Mouse (Mus musculus) liver, embryonic 16.5 days (tissue): Measurements from ENCODE around the gene Hoxd11. TPM values are rescaled to one million over a fixed set of nuclear protein-coding genes. Genes with fewer than 3 reads are reported as not detected.
A peak's percentile ranks its signal among the peaks of the same experiment; 100 is the strongest.

ENCODE experiments used
- ATAC-seq: fragments of 200-750 bp; cut with Nextera tagmentation; 2 replicates; pipeline ENCODE4 v1.8.0; 2017; ENCODE audit warnings: low read depth, mild to moderate bottlenecking, moderate number of reproducible peaks, moderate library complexity
- H3K27ac ChIP-seq: fragments of 300-500 bp; sonication (generic); 2 replicates; pipeline ENCODE4 v1.5.1; 2014; ENCODE audit warnings: mild to moderate bottlenecking, low read length
- H3K27me3 ChIP-seq: fragments of 300-500 bp; sonication (generic); 2 replicates; pipeline ENCODE4 v1.6.1; 2014; ENCODE audit warnings: low read depth, low read length, mixed read lengths; ENCODE audit not compliant: control insufficient read depth, insufficient read depth
- H3K36me3 ChIP-seq: fragments of 300-500 bp; sonication (generic); 2 replicates; pipeline ENCODE4 v1.6.1; 2014; ENCODE audit warnings: mild to moderate bottlenecking; ENCODE audit not compliant: control insufficient read depth, insufficient read depth
- H3K4me1 ChIP-seq: fragments of 300-500 bp; sonication (generic); 2 replicates; pipeline ENCODE4 v1.6.1; 2014; ENCODE audit warnings: low read depth, low read length, mixed read lengths; ENCODE audit not compliant: control insufficient read depth
- H3K4me2 ChIP-seq: fragments of 300-500 bp; sonication (generic); 2 replicates; pipeline ENCODE4 v1.6.1; 2014; ENCODE audit warnings: low read depth, low read length, mixed read lengths
- H3K4me3 ChIP-seq: fragments of 300-500 bp; sonication (generic); 2 replicates; pipeline ENCODE4 v1.5.1; 2014; ENCODE audit warnings: low read depth, mild to moderate bottlenecking, low read length
- H3K9ac ChIP-seq: fragments of 300-500 bp; sonication (generic); 2 replicates; pipeline ENCODE4 v1.6.1; 2014; ENCODE audit warnings: low read depth, low read length
- H3K9me3 ChIP-seq: fragments of 300-500 bp; sonication (generic); replicated peaks from 2 replicates; pipeline ENCODE4 v1.6.1; 2016; ENCODE audit warnings: low read length; ENCODE audit not compliant: control insufficient read depth
- WGBS: fragments of 180-500 bp; shearing (Covaris S2); extraction: QIAGEN DNeasy Blood & Tissue Kit; methylation state at CpG from one replicate; pipeline ENCODE4 v1.1.7; 2014; ENCODE audit not compliant: insufficient replicate concordance; 5-methylcytosine and 5-hydroxymethylcytosine counted together
- polyA plus RNA-seq: library from polyadenylated mRNA; unstranded; fragments of >200 nt; fragmentation: Nextera tagmentation; extraction: Ambion mirVana; gene quantifications from 2 replicates; pipeline ENCODE4 v1.2.1, GENCODE M21; 2015

Gene Hoxd11
- polyA plus RNA-seq, 1 experiment from 2014 or later = not detected

DNA sequence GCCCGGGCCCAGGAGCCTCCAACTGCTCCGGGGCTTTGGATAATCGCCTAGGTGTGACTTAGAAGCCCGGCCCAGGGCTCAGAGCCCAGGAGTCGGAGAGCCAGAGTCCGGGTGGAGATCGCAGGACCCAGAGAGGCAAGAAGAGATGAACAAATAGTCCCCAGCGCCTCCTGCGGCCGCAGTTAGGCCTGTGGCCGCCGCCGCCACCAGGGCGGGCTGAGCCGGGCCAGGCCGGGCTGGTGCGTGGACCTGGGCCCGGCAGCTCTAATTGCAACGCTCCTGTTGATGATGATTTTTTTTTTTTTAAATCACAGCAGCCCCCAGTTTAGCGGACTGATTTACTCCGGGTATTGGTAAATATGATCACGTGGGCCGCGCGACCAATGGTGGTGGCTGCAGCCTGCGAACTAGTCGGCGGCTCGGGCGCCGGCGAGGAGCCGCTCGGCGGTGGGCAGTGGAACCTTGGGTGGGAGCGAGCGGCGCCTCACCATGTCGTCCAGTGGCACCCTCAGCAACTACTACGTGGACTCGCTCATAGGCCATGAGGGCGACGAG, 18.3 kb downstream of the Hoxd11 start, which contains the start of gene Hoxd9:
Hoxd9 (plus strand) TSS at position 161 of the 555 bp plus-strand sequence.
- Histone ChIP-seq H3K4me3 (peak within 1 kb of the TSS; percentile 42), H3K9ac (no peak within 1 kb of the TSS), H3K4me1 (no peaks in the 10 kb centered on the region), H3K27me3 (peaks cover 98% of the 10 kb centered on the region), H3K27ac (no peak within 1 kb of the TSS), H3K9me3 (no peaks in the 10 kb centered on the region), H3K36me3 (no peaks in the 10 kb centered on the region), H3K4me2 (peak within 1 kb of the TSS; percentile 51)
- no peak for ATAC-seq
- WGBS = under 1% methylated on average over 43 of the region's 43 CpGs

DNA sequence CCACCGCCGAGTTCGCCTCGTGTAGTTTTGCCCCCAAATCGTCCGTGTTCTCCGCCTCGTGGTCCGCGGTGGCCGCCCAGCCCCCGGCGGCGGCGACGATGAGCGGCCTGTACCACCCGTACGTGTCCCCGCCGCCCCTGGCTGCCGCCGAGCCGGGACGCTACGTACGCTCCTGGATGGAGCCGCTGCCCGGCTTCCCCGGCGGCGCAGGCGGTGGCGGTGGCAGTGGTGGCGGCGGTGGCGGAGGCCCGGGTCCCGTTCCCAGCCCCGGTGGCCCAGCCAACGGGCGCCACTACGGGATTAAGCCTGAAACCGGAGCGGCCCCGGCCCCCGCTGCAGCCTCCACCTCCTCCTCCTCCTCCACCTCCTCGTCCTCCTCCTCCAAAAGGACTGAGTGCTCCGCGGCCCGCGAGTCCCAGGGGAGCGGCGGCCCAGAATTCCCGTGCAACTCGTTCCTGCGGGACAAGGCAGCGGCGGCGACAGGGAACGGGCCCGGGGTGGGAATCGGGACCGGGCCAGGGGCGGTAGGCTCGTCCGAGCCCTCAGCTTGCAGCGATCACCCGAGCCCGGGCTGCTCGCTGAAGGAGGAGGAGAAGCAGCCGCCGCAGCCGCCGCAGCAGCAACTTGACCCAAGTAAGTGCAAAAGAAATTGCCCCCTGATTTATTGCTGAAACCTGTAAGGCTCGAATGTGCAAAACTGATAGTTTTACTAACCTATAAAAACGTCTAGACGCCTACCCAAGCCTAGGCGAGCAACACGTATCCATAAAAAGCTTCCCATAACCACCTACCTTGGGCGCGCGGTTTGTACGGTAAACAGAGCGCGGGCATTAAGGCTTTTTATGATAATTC, 19.1 kb downstream of the Hoxd11 start:
- Histone ChIP-seq H3K27ac (no peak overlapping the region), H3K9me3 (no peaks in the 10 kb centered on the region), H3K4me3 (peak overlapping the region; percentile 42), H3K4me1 (no peaks in the 10 kb centered on the region), H3K4me2 (peak overlapping the region; percentile 51), H3K27me3 (peaks cover 98% of the 10 kb centered on the region), H3K36me3 (no peaks in the 10 kb centered on the region), H3K9ac (no peak overlapping the region)
- under 1% methylated on average over 84 of the region's 86 CpGs for WGBS
- no peak for ATAC-seq

DNA sequence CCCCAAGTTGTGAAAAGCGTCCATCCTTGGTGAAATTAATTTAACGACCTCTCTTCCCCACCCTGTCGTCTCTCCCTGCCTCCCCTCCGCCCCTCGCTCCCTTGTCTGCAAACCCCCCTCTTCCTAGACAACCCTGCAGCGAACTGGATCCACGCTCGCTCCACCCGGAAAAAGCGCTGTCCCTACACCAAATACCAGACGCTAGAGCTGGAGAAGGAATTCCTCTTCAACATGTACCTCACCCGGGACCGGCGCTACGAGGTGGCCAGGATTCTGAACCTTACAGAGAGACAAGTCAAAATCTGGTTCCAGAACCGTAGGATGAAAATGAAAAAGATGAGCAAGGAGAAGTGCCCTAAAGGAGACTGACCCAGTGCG, 19.7 kb downstream of the Hoxd11 start:
- Histone ChIP-seq H3K27ac (no peak overlapping the region), H3K4me3 (no peak overlapping the region), H3K27me3 (peaks cover 98% of the 10 kb centered on the region), H3K4me1 (no peaks in the 10 kb centered on the region), H3K36me3 (no peaks in the 10 kb centered on the region), H3K9ac (no peak overlapping the region), H3K4me2 (no peak overlapping the region), H3K9me3 (no peaks in the 10 kb centered on the region)
- WGBS = 3% methylated on average over 17 of the region's 17 CpGs
- ATAC-seq = no peak

GRCm38 (mm10) chr2:74699664-74700545, 20.5 kb downstream of the Hoxd11 start:
- H3K4me3 ChIP-seq = no peak overlapping the region
- H3K27me3 ChIP-seq = peaks cover 98% of the 10 kb centered on the region
- H3K27ac ChIP-seq = no peak overlapping the region
- no peaks in the 10 kb centered on the region for H3K9me3 ChIP-seq
- WGBS = 11% methylated on average over 23 of the region's 23 CpGs
- no peak for ATAC-seq
- H3K4me2 ChIP-seq = no peak overlapping the region
- no peaks in the 10 kb centered on the region; the same call in 1 of the 2 replicates for H3K4me1 ChIP-seq
- no peaks in the 10 kb centered on the region for H3K36me3 ChIP-seq
- H3K9ac ChIP-seq = no peak overlapping the region

- H3K36me3 ChIP-seq = no peaks in the 10 kb centered on the region
- H3K4me2 ChIP-seq = no peak overlapping the region
- WGBS = 9% methylated on average over 22 of the region's 22 CpGs
- no peak overlapping the region for H3K4me3 ChIP-seq
- no peak overlapping the region for H3K27ac ChIP-seq
- H3K9ac ChIP-seq = no peak overlapping the region
- H3K4me1 ChIP-seq = peaks cover 2% of the 10 kb centered on the region; the same call in 1 of the 2 replicates
- H3K9me3 ChIP-seq = no peaks in the 10 kb centered on the region
- H3K27me3 ChIP-seq = peaks cover 98% of the 10 kb centered on the region
- no peak for ATAC-seq
Observed at GRCm38 (mm10) chr2:74700546-74701112, 21.3 kb downstream of the Hoxd11 start.

- no peak for ATAC-seq
- H3K9me3 ChIP-seq = no peaks in the 10 kb centered on the region
- H3K9ac ChIP-seq = no peak overlapping the region
- peaks cover 2% of the 10 kb centered on the region; the same call in 1 of the 2 replicates for H3K4me1 ChIP-seq
- H3K36me3 ChIP-seq = no peaks in the 10 kb centered on the region
- H3K27ac ChIP-seq = no peak overlapping the region
- H3K27me3 ChIP-seq = peaks cover 97% of the 10 kb centered on the region
- no peak overlapping the region for H3K4me2 ChIP-seq
- 14% methylated on average over 17 of the region's 17 CpGs for WGBS
- no peak overlapping the region for H3K4me3 ChIP-seq
Observed at GRCm38 (mm10) chr2:74701949-74702819, 22.8 kb downstream of the Hoxd11 start.

DNA sequence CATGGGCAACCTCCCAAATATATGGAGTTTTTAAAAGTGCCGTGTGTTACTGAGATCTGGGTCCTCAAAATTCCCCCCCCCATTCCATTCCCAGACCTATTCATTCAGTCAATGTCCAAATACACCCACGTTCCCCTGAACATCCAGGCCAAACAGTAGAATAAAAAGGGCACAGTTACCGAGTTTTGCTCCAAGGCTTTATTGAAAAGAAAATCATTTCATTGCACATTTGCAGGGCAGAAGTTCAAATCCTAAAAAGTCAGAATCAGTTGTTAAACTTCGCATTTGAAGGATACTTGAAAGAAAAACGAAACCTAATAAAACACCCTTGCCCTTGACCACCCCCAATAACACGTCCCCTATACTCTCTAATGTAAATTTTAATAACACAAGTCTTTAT, 23.5 kb downstream of the Hoxd11 start:
- Histone ChIP-seq H3K9ac (no peak overlapping the region), H3K27me3 (peaks cover 97% of the 10 kb centered on the region), H3K4me1 (peaks cover 2% of the 10 kb centered on the region; the same call in 1 of the 2 replicates), H3K9me3 (no peaks in the 10 kb centered on the region), H3K4me2 (no peak overlapping the region), H3K36me3 (no peaks in the 10 kb centered on the region), H3K27ac (no peak overlapping the region), H3K4me3 (no peak overlapping the region)
- ATAC-seq = no peak
- WGBS = 25% methylated on average over 6 of the region's 6 CpGs

GRCm38 (mm10) chr2:74703317-74703716, 24.0 kb downstream of the Hoxd11 start:
- H3K27me3 ChIP-seq = peaks cover 96% of the 10 kb centered on the region
- H3K4me1 ChIP-seq = peaks cover 2% of the 10 kb centered on the region; the same call in 1 of the 2 replicates
- no peaks in the 10 kb centered on the region for H3K36me3 ChIP-seq
- WGBS = 23% methylated on average over 10 of the region's 10 CpGs
- H3K4me2 ChIP-seq = no peak overlapping the region
- H3K4me3 ChIP-seq = no peak overlapping the region
- ATAC-seq = no peak
- H3K27ac ChIP-seq = no peak overlapping the region
- H3K9ac ChIP-seq = no peak overlapping the region
- no peaks in the 10 kb centered on the region for H3K9me3 ChIP-seq
